Mouse (Mus musculus): ENCODE data around the gene Txndc16. TPM values are rescaled to one million over a fixed set of nuclear protein-coding genes. Genes with fewer than 3 reads are reported as not detected.

Txndc16 gene
- 39.4 and 42.0 TPM in 2 replicates for polyA plus RNA-seq (2015; fragmentation: Nextera tagmentation; extraction: Ambion mirVana)

GRCm38 (mm10) chr14:45220090-45220956 lies at the start of gene Txndc16:
Txndc16 (minus strand) TSS chr14:45220328.
- H3K9me3 ChIP-seq (replicated peaks; ENCODE audit: control insufficient read depth, low read length, poor library complexity, severe bottlenecking), result no peaks in the 10 kb centered on the region
- peak within 1 kb of the TSS; percentile 84 for H3K4me3 ChIP-seq (ENCODE audit: low read depth, low read length)
- H3K4me2 ChIP-seq (ENCODE audit: low read length), result peak within 1 kb of the TSS; percentile 72
- peaks cover 27% of the 10 kb centered on the region for H3K4me1 ChIP-seq (ENCODE audit: control insufficient read depth, insufficient read depth, low read length)
- H3K27ac ChIP-seq (ENCODE audit: low read length), result peak within 1 kb of the TSS; percentile 97
- no peaks in the 10 kb centered on the region for H3K27me3 ChIP-seq (ENCODE audit: control insufficient read depth, insufficient read depth, low read depth, low read length)
- peak within 1 kb of the TSS; percentile 93 for H3K9ac ChIP-seq (ENCODE audit: low read depth, low read length)
- ATAC-seq, result peak; percentile 62
- no peaks in the 10 kb centered on the region for H3K36me3 ChIP-seq (ENCODE audit: control insufficient read depth, insufficient read depth, low read length)
- under 1% methylated on average over 51 of the region's 59 CpGs for WGBS

- WGBS, result 78% methylated on average over 3 of the region's 3 CpGs
- no peak overlapping the region for H3K4me3 ChIP-seq (ENCODE audit: low read depth, low read length)
- H3K27ac ChIP-seq (ENCODE audit: low read length), result no peak overlapping the region
- H3K4me1 ChIP-seq (ENCODE audit: control insufficient read depth, insufficient read depth, low read length), result no peaks in the 10 kb centered on the region
- no peaks in the 10 kb centered on the region for H3K27me3 ChIP-seq (ENCODE audit: control insufficient read depth, insufficient read depth, low read depth, low read length)
- peaks cover 9% of the 10 kb centered on the region for H3K36me3 ChIP-seq (ENCODE audit: control insufficient read depth, insufficient read depth, low read length)
- no peaks in the 10 kb centered on the region for H3K9me3 ChIP-seq (replicated peaks; ENCODE audit: control insufficient read depth, low read length, poor library complexity, severe bottlenecking)
- no peak for ATAC-seq
- H3K4me2 ChIP-seq (ENCODE audit: low read length), result no peak overlapping the region
- no peak overlapping the region for H3K9ac ChIP-seq (ENCODE audit: low read depth, low read length)
Measured at GRCm38 (mm10) chr14:45263831-45264592, 43.9 kb upstream of the Txndc16 start.

- no peak overlapping the region for H3K27ac ChIP-seq (ENCODE audit: low read length)
Measured at GRCm38 (mm10) chr14:45251548-45252076, 31.5 kb upstream of the Txndc16 start.

GRCm38 (mm10) chr14:45241613-45242012 lies 21.5 kb upstream of the Txndc16 start:
- Histone ChIP-seq H3K4me2 (ENCODE audit: low read length) (no peak overlapping the region), H3K36me3 (ENCODE audit: control insufficient read depth, insufficient read depth, low read length) (peaks cover 3% of the 10 kb centered on the region; the same call in 1 of the 2 replicates), H3K4me3 (ENCODE audit: low read depth, low read length) (no peak overlapping the region), H3K4me1 (ENCODE audit: control insufficient read depth, insufficient read depth, low read length) (no peaks in the 10 kb centered on the region), H3K27ac (ENCODE audit: low read length) (no peak overlapping the region), H3K9ac (ENCODE audit: low read depth, low read length) (no peak overlapping the region), H3K9me3 (replicated peaks; ENCODE audit: control insufficient read depth, low read length, poor library complexity, severe bottlenecking) (no peaks in the 10 kb centered on the region), H3K27me3 (ENCODE audit: control insufficient read depth, insufficient read depth, low read depth, low read length) (no peaks in the 10 kb centered on the region)
- WGBS, result 60% methylated on average over 1 of the region's 1 CpGs
- ATAC-seq, result no peak

More at GRCm38 (mm10) chr14:45251548-45252076, 31.5 kb upstream of the Txndc16 start:
- peaks cover 13% of the 10 kb centered on the region for H3K36me3 ChIP-seq (ENCODE audit: control insufficient read depth, insufficient read depth, low read length)
- no peaks in the 10 kb centered on the region for H3K4me1 ChIP-seq (ENCODE audit: control insufficient read depth, insufficient read depth, low read length)
- no peaks in the 10 kb centered on the region for H3K27me3 ChIP-seq (ENCODE audit: control insufficient read depth, insufficient read depth, low read depth, low read length)
- H3K4me3 ChIP-seq (ENCODE audit: low read depth, low read length), result no peak overlapping the region
- H3K9ac ChIP-seq (ENCODE audit: low read depth, low read length), result no peak overlapping the region
- H3K9me3 ChIP-seq (replicated peaks; ENCODE audit: control insufficient read depth, low read length, poor library complexity, severe bottlenecking), result no peaks in the 10 kb centered on the region
- no peak overlapping the region for H3K4me2 ChIP-seq (ENCODE audit: low read length)
- WGBS, result 90% methylated on average over 4 of the region's 4 CpGs
- no peak for ATAC-seq

GRCm38 (mm10) chr14:45239042-45239441 lies 18.9 kb upstream of the Txndc16 start:
- H3K4me1 ChIP-seq (ENCODE audit: control insufficient read depth, insufficient read depth, low read length), result no peaks in the 10 kb centered on the region
- no peak overlapping the region for H3K4me3 ChIP-seq (ENCODE audit: low read depth, low read length)
- no peaks in the 10 kb centered on the region for H3K9me3 ChIP-seq (replicated peaks; ENCODE audit: control insufficient read depth, low read length, poor library complexity, severe bottlenecking)
- no peak overlapping the region for H3K4me2 ChIP-seq (ENCODE audit: low read length)
- H3K36me3 ChIP-seq (ENCODE audit: control insufficient read depth, insufficient read depth, low read length), result no peaks in the 10 kb centered on the region
- no peak overlapping the region for H3K9ac ChIP-seq (ENCODE audit: low read depth, low read length)
- no peak overlapping the region for H3K27ac ChIP-seq (ENCODE audit: low read length)
- 89% methylated on average over 2 of the region's 2 CpGs for WGBS
- no peak for ATAC-seq
- H3K27me3 ChIP-seq (ENCODE audit: control insufficient read depth, insufficient read depth, low read depth, low read length), result no peaks in the 10 kb centered on the region

GRCm38 (mm10) chr14:45220957-45221630 lies 966 bp upstream of the Txndc16 start:
- Histone ChIP-seq H3K4me3 (ENCODE audit: low read depth, low read length) (peak overlapping the region; percentile 84), H3K27me3 (ENCODE audit: control insufficient read depth, insufficient read depth, low read depth, low read length) (no peaks in the 10 kb centered on the region), H3K9me3 (replicated peaks; ENCODE audit: control insufficient read depth, low read length, poor library complexity, severe bottlenecking) (no peaks in the 10 kb centered on the region), H3K27ac (ENCODE audit: low read length) (peak overlapping the region; percentile 97), H3K4me2 (ENCODE audit: low read length) (peak overlapping the region; percentile 55), H3K9ac (ENCODE audit: low read depth, low read length) (peak overlapping the region; percentile 93), H3K4me1 (ENCODE audit: control insufficient read depth, insufficient read depth, low read length) (peaks cover 27% of the 10 kb centered on the region), H3K36me3 (ENCODE audit: control insufficient read depth, insufficient read depth, low read length) (no peaks in the 10 kb centered on the region)
- WGBS, result 8% methylated on average over 11 of the region's 11 CpGs
- no peak for ATAC-seq

GRCm38 (mm10) chr14:45219281-45220089 lies 643 bp downstream of the Txndc16 start, which contains the start of gene Gpr137c:
Gpr137c (plus strand) TSS chr14:45219717.
- H3K9ac ChIP-seq (ENCODE audit: low read depth, low read length), result peak within 1 kb of the TSS; percentile 93
- peak within 1 kb of the TSS; percentile 84 for H3K4me3 ChIP-seq (ENCODE audit: low read depth, low read length)
- H3K27ac ChIP-seq (ENCODE audit: low read length), result peak within 1 kb of the TSS; percentile 97
- peak within 1 kb of the TSS; percentile 72 for H3K4me2 ChIP-seq (ENCODE audit: low read length)
- no peaks in the 10 kb centered on the region for H3K27me3 ChIP-seq (ENCODE audit: control insufficient read depth, insufficient read depth, low read depth, low read length)
- H3K4me1 ChIP-seq (ENCODE audit: control insufficient read depth, insufficient read depth, low read length), result peaks cover 27% of the 10 kb centered on the region
- H3K36me3 ChIP-seq (ENCODE audit: control insufficient read depth, insufficient read depth, low read length), result no peaks in the 10 kb centered on the region
- WGBS, result under 1% methylated on average over 55 of the region's 86 CpGs
- ATAC-seq, result peak; percentile 99
- H3K9me3 ChIP-seq (replicated peaks; ENCODE audit: control insufficient read depth, low read length, poor library complexity, severe bottlenecking), result no peaks in the 10 kb centered on the region

- H3K4me2 ChIP-seq (ENCODE audit: low read length), result peak overlapping the region; percentile 72
- ATAC-seq, result no peak
Measured at GRCm38 (mm10) chr14:45217693-45218092, 2.4 kb downstream of the Txndc16 start.

More at GRCm38 (mm10) chr14:45217693-45218092, 2.4 kb downstream of the Txndc16 start:
- H3K9me3 ChIP-seq (replicated peaks; ENCODE audit: control insufficient read depth, low read length, poor library complexity, severe bottlenecking), result no peaks in the 10 kb centered on the region
- no peak overlapping the region for H3K27ac ChIP-seq (ENCODE audit: low read length)
- no peak overlapping the region for H3K9ac ChIP-seq (ENCODE audit: low read depth, low read length)
- 86% methylated on average over 4 of the region's 4 CpGs for WGBS
- peaks cover 22% of the 10 kb centered on the region for H3K4me1 ChIP-seq (ENCODE audit: control insufficient read depth, insufficient read depth, low read length)
- no peaks in the 10 kb centered on the region for H3K36me3 ChIP-seq (ENCODE audit: control insufficient read depth, insufficient read depth, low read length)
- peak overlapping the region; percentile 84 for H3K4me3 ChIP-seq (ENCODE audit: low read depth, low read length)
- no peaks in the 10 kb centered on the region for H3K27me3 ChIP-seq (ENCODE audit: control insufficient read depth, insufficient read depth, low read depth, low read length)

All from midbrain, embryonic 16.5 days (tissue).